Mouse (Mus musculus): ENCODE measurements around the gene Plp1.

Gene Plp1

DNA sequence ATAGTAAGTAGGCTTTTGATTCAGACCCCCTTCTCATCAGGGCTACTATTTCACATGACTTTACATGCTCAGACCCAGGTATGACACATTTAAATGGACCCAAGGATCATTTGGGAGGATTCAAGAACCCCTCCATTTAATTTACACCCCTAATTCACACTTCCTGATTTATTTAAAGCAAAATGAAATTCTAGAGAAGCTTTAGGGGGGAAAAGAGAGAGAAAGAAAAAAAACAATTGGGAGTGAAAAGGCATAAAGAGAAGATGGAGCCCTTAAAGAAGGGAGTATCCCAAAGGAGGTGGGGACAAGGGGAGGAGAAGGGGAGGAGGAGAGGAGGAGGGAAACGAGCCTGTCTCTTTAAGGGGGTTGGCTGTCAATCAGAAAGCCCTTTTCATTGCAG, at the start of gene Plp1:
Gene Plp1 (plus strand): TSS at position 301 of the 400 bp plus-strand sequence.
- DNase-seq (ENCODE audit: low spot score in 2 of 2): no peak

DNA sequence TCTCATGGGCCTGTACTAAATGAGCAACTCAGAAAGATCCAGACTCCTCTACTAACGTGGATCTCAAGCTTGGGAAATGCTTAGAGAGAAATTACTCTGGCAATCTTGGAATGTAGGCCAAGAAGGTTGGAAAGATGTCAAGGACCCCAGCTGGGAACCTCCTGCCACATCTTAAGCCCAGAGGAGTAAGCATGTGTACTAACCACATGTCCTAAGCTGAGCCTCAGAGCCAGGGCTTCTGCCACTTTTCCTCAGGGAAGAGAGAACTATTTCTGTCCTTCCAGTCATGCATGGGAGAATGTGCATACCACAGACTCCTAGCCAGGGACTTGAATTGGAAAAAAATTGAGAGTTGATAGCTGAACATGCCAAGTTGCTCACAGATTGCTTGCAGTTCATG, 49.4 kb upstream of the Plp1 start:
- DNase-seq (ENCODE audit: low spot score in 2 of 2): no peak

DNA sequence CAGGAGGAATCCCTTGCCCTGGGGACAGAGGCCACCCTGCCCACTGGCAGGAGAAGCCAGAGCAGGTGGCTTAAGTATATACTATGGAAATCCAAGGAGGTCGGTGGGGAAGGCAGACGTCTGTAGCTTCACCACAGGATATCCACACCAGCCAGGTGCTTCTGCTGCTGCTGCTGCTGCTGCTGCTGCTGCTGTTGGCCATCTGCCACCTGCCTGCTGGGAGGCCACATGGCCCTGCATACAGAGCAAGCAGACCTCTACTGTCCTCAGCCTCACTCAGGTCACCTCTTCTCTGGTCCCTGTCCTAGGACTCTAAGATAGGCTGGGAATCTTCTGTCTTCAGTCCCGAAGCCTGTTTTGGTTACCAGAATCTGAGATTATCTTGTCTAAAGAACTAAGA, 44.4 kb upstream of the Plp1 start:
- DNase-seq (ENCODE audit: low spot score in 2 of 2): no peak

DNA sequence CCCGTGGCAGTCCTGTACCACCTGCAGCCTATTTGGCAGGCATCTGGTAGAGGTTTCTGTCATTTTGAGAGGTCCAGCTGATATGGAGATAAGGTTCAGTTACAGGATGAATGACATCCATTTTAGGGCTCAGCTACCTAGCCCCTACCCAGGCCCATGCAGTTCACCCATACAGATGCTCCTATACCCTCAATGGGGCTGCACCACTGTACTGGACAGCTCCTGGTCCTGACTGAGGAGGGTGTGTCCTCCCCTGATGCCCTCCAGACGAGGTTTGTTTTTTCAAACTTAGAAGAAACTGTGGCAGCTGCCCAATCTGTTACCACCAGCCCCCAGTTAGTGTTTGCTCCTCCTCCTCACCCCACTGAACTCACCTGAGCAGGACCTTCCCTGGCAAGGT, 43.2 kb upstream of the Plp1 start:
- no peak for DNase-seq (ENCODE audit: low spot score in 2 of 2)

DNA sequence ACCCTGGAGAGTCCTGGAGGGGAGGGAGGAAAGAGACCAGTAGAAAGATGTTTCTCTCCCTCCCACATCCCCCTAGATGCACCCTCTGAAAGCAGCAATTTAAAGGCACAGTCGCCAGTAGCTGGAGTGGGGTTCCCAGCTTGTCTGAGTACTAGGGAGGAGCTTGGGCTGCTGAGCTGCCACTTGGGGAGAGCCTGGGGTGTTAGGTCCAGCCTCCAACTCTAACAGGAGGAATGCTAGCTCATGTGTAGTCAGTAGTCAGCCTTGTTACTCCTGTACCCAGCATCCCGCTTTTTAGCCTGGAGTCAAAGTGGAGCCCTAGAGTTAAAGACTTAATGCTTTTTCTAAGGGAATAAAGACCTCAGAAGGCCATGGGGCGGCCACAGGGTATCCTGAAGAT, 42.4 kb upstream of the Plp1 start, which contains the start of gene Glra4:
Gene Glra4 (minus strand): TSS at position 101 of the 400 bp plus-strand sequence.
- no peak for DNase-seq (ENCODE audit: low spot score in 2 of 2)

DNA sequence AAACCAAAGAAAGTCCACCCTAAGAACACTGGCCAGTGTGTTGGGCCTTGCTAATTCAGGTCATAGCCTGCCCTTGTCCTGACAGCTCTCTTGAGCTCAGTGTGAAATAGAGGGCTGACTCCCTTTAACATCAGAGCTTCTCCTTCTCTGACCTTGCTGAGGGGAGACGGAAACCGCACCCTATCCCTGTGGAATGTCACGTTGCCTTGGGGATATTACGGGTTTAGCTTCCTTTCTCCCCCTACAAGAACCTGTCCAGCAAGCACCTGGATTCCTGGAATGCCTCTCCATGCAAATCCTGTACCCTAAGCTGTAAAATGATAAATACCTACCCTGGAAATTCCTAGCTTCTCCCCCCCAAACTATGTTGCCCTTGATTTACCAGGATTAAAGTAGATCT, 33.0 kb upstream of the Plp1 start:
- no peak for DNase-seq (ENCODE audit: low spot score in 2 of 2)

DNA sequence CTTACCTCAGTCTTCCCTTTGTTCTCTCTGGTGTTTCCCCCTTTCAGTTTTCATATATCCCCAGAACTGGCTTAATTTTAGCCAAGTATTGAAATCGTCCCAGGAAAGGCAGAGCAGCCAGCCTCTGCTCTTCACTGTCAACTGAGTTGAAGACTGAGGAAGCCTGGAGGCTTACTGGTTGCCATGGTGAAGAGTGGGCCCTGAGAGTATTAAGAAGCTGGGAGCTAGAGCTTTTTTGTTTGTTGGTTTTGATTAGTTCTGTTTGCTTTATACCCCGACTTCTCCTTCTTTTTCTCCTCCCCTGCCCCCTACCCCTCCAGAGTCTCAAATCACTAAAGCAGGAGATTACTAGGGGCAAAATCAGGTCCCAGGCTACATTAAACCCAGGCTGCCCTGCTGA, 25.2 kb upstream of the Plp1 start:
- no peak for DNase-seq (ENCODE audit: low spot score in 2 of 2)

DNA sequence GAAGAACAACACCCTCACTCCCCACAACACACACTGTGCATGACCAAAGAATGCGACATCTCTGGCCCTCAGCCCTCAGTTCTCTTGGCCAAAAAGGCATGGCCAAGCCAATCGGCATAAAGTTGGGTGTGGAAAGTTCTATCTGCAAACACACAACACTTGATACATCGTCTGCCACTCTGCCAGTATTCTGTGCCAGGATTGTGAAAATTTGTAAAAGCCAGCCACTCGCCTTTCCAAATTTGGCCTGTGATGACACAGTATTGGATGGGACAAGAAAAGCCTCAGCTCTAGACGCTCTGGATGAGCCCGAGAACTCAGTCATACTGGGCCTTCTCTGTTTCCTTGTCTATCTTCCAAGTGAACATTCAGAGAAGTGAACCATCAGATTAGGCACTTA, 2.7 kb upstream of the Plp1 start:
- no peak for DNase-seq (ENCODE audit: low spot score in 2 of 2)

DNA sequence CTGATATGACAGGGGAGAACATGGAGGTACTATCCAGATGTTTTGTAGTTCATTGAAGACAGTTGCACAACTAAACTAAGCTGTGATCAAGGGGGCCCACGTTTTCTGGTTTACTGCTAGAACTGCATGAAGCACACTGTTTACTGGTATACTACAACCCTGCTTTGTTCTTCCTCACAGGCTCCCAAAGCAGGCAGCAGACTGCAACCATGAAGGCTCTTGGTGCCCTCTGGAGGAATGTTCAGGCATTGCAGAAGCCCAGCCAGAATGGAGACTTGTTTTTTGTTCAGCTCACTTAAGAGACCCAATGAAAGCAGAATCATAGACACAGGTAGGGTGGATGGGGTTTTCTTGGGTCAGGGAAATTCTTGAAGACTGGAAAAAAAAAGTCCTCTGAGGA, 2.2 kb upstream of the Plp1 start:
- peak; percentile 80 to 85 for DNase-seq (ENCODE audit: low spot score in 2 of 2)

DNA sequence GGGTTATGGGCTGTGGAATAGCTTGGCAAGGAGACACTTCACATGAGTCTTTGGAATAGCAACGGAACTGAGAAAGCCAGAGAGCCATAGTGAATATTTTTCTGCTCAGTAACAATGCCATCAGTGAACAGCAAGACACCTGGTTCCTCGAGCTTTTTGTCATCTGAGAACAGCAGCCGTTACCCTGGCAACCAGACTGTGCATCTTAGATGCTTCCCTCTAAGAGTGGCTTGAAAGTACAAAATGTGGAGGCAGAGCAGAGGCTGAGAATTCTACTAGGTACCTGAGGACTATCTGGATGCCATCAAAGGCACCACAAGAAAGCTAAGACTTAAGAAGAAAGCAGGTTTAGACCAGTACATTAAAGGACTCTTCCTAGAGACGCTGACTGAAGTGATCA, 2.5 kb downstream of the Plp1 start:
- DNase-seq (ENCODE audit: low spot score in 2 of 2): peak; percentile 16 to 35

DNA sequence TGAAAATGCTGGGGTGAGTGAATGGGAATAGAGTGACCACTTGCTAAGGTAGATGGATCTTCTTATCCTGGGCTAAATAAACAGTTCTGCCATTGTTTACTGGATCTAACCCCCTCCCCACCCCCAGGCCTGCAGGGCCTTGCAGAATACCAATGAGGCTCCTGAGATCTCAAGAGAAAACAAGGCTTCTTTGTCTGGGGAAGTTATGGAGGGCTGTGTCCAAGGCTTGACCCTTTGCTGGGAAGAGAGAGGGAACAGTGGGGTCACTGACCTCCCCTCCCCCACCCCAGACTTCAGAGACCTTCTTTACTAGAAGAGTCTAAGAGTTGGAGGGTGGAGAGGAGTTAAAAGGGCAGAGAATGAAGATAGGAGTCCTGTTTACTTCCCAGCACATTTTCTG, 6.1 kb downstream of the Plp1 start:
- DNase-seq (ENCODE audit: low spot score in 2 of 2): no peak

DNA sequence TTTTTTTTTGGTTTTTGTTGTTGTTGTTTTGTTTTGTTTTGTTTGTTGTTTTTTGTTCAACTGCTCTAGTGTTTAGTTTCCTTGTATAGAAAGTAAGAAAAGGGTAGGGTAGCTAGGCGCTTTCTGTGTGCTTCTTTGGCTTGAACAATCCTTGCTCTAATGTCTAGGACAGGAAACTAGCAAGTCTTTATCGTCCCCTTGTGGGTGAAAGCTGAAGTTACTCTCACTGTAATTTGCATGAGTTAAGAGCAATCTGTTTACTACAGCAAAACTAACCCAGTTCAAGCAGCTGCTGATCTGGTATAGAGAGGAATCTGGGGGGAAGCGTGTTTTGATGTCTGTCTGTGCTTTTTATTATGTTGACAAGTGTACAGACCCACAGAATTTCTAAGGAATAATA, 27.8 kb downstream of the Plp1 start:
- DNase-seq (ENCODE audit: low spot score in 2 of 2): no peak

DNA sequence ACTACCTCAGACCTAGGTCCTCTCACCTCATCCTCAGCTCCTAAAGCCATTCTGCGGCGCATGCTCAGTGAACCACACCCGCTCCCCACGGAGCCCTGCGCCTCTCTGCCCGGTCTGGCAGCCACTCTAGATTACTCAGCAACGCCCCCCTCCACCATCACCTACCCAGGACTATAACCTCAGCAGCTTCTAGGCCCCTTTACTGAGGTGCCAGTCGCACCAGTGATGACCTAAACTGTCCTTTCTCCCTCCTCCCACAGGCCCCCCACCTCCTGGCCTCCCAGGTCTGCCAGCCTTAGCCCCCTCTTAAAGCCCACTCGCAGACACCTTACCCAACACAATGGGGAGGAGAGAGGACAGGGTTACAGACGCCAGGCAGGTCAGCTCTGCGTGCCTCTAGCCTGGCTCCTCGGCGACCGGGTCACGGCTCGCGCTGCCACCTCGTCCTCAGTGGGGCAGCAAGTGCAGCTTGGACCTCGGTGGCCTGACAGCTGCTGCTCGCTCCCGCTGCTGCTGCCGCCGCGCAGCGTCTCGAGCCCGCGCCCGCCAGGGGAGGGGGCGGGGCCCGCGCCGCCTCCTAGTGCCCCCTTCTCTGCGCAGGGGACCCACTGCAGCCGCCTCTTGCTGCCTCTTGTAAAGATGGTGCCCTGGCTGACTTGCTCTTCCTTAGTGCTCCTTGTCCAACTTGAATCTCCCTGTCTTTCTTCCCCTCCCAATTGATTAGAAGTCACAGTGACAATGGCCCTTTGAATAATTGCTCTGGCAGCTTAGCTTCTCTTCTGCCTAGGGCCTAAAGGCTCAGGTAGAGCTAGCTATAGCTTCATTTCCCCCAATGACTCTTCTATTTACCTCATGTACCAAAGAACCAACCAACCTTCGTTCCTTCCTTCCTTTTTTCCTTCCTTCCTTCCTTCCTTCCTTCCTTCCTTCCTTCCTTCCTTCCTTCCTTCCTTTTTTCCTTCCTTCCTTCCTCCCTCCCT, 45.9 kb downstream of the Plp1 start, which contains the start of gene Rab9b:
Gene Rab9b (minus strand): TSS at position 695 of the 980 bp plus-strand sequence.
- DNase-seq (ENCODE audit: low spot score in 2 of 2): peak; percentile 48 to 56
